Mouse (Mus musculus) kidney, embryonic 15.5 days (tissue): ENCODE results near the gene Pkn2. TPM values are rescaled to one million over a fixed set of nuclear protein-coding genes. Genes with fewer than 3 reads are reported as not detected.

Experiments
- ATAC-seq: fragments of 200-750 bp; cut with Nextera tagmentation; replicated peaks from 2 replicates; pipeline ENCODE4 v1.8.0; 2017; ENCODE audit warnings: moderate TSS enrichment; ENCODE audit not compliant: low FRiP score
- H3K27ac ChIP-seq: fragments of 300-500 bp; sonication (generic); 2 replicates; pipeline ENCODE4 v1.5.1; 2015; ENCODE audit warnings: mild to moderate bottlenecking, inconsistent platforms
- H3K27me3 ChIP-seq: fragments of 300-500 bp; sonication (generic); 2 replicates; pipeline ENCODE4 v1.6.1; 2015; ENCODE audit warnings: inconsistent platforms
- H3K36me3 ChIP-seq: fragments of 300-500 bp; sonication (generic); 2 replicates; pipeline ENCODE4 v1.6.1; 2015; ENCODE audit warnings: inconsistent platforms
- H3K4me1 ChIP-seq: fragments of 300-500 bp; sonication (generic); 2 replicates; pipeline ENCODE4 v1.6.1; 2015; ENCODE audit warnings: inconsistent platforms
- H3K4me2 ChIP-seq: fragments of 300-500 bp; sonication (generic); 2 replicates; pipeline ENCODE4 v1.6.1; 2015; ENCODE audit warnings: moderate library complexity, mild to moderate bottlenecking, inconsistent platforms
- H3K4me3 ChIP-seq: fragments of 300-500 bp; sonication (generic); replicated peaks from 2 replicates; pipeline ENCODE4 v1.5.1; 2015; ENCODE audit warnings: mild to moderate bottlenecking, inconsistent platforms
- H3K9ac ChIP-seq: fragments of 300-500 bp; sonication (generic); 2 replicates; pipeline ENCODE4 v1.6.1; 2015; ENCODE audit warnings: mild to moderate bottlenecking, inconsistent platforms
- H3K9me3 ChIP-seq: fragments of 300-500 bp; sonication (generic); replicated peaks from 2 replicates; pipeline ENCODE4 v1.6.1; 2016; ENCODE audit warnings: inconsistent platforms
- WGBS: fragments of 180-500 bp; shearing (Covaris S2); methylation state at CpG from one replicate; pipeline ENCODE4 v1.1.7; 2015; ENCODE audit warnings: mixed read lengths; 5-methylcytosine and 5-hydroxymethylcytosine counted together
- polyA plus RNA-seq: library from polyadenylated mRNA; unstranded; fragments of >200 nt; fragmentation: Nextera tagmentation; extraction: Ambion mirVana; gene quantifications from 2 replicates; pipeline ENCODE4 v1.2.1, GENCODE M21; 2015

Pkn2 gene
- 46.1 and 51.8 TPM in 2 replicates for polyA plus RNA-seq

DNA sequence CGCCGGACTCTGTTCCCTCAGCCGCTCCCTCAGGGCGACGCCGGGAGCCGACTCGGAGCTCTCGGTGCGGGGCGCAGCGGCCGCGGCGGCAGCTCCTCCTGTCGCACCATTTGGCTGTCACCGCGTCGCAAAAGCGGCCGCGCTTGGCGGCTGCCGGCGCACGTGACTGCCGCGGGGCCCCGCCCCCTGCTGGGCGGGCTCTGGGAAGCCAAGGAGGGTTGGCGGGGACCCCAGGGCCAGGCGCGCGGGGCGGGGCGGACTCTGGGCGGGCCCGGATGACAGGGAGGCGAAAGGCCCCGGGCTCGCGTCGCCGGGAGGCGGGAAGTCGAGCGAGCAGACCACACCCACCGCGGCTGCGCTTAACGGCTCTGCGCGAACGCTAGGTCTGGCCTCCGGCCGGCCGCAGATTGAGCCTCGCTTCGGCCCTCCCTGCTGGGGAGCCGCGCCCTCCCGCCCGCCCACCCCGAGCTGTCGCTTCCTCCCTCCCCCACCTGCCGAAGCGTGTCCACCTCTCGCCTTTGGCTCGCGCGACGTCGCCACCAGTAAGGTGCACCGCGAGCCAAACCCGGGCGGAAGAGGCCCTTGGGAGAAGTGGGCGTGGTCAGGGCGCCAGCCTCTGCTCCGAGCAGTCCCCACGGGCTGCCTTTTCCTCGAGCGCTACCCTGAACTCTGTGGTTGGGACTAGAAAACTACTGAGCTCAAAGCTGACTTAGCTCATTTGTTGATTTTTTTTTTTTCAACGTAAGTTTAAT is at the start of gene Pkn2:
Gene Pkn2 (minus strand): TSS at position 133 of the 752 bp plus-strand sequence.
- whole genome bisulfite sequencing, result under 1% methylated on average over 65 of the region's 84 CpGs
- peak; percentile 99 for ATAC-seq
- H3K4me2 ChIP-seq, result peak within 1 kb of the TSS; percentile 64
- H3K36me3 ChIP-seq, result no peaks in the 10 kb centered on the region
- H3K9me3 ChIP-seq, result no peaks in the 10 kb centered on the region
- peak within 1 kb of the TSS; percentile 97 for H3K27ac ChIP-seq
- peaks cover 10% of the 10 kb centered on the region; the same call in 1 of the 2 replicates for H3K4me1 ChIP-seq
- no peaks in the 10 kb centered on the region for H3K27me3 ChIP-seq
- peak within 1 kb of the TSS; percentile 93 for H3K9ac ChIP-seq
- H3K4me3 ChIP-seq, result peak within 1 kb of the TSS; percentile 100

DNA sequence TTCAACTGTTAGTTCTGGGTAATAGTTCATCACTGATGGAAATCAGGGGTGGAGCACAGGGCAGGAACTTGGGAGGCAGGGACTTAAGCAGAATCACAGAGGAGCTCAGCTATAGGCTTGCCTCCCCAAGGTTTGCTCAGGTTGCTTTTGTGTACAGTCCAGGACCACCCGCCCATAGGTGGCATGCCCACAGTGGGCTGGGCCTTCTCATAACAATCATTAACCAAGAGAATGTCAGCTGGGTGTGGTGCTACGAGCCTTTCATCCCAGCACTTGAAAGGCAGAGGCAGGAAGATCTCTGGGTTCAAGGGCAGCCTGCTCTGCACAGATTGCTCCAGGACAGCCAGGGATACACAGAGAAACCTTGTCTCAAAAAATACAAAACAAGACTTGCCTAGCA is 48.1 kb upstream of the Pkn2 start:
- WGBS, result 73% methylated on average over 2 of the region's 2 CpGs
- Histone ChIP-seq H3K9ac (no peak overlapping the region), H3K4me2 (no peak overlapping the region), H3K4me3 (no peak overlapping the region), H3K9me3 (no peaks in the 10 kb centered on the region), H3K27me3 (no peaks in the 10 kb centered on the region), H3K36me3 (no peaks in the 10 kb centered on the region), H3K4me1 (no peaks in the 10 kb centered on the region), H3K27ac (no peak overlapping the region)
- ATAC-seq, result no peak

DNA sequence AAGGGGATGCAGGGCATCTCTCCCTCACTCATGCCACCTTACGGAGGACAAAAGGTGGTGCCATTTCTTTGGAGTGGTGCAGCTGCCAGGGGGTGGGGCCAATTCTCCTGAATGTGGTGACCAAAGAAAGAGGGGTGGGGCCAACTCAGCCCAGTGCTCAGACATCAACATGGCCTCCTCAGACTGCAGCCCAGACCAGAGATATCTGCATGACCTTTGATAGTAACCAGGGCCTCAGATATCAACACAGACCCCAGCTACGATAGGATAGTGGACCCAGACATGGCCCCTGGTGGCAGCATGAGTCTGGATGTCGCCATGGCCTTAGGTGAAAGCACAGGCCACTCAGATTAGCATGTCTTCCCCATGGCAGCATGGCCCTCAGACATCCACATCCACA is 45.5 kb upstream of the Pkn2 start:
- Histone ChIP-seq H3K4me3 (no peak overlapping the region), H3K4me2 (no peak overlapping the region), H3K27me3 (no peaks in the 10 kb centered on the region), H3K36me3 (no peaks in the 10 kb centered on the region), H3K27ac (no peak overlapping the region), H3K4me1 (no peaks in the 10 kb centered on the region), H3K9ac (no peak overlapping the region), H3K9me3 (no peaks in the 10 kb centered on the region)
- peak; percentile 46; the same call in 1 of the 2 replicates for ATAC-seq
- 88% methylated on average over 3 of the region's 3 CpGs for WGBS

DNA sequence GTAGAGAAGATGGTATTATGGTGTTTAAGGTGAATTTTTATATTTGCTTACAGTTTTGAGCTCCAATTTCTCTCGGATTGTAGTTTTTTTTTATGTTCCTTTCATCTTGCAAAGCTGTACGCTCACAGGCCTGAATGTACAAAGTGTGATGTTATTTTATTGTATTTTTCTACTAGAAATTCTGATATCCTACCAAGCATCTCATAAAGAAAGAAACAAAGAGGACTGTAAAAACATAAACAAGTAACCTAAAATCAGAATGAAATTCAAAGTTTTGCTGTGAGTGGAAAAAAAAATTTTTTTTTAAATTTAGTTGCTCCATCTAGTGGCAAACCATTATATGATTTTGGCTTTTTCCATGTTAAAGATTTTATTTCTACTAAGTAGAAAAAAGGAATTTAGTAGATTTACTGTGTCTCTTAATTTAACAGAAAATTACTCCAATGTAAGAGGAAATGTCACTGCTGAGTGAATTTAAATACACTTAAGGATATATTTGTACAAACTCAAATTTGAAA is 43.1 kb upstream of the Pkn2 start:
- Histone ChIP-seq H3K4me1 (no peaks in the 10 kb centered on the region), H3K4me3 (no peak overlapping the region), H3K27me3 (no peaks in the 10 kb centered on the region), H3K9me3 (no peaks in the 10 kb centered on the region), H3K9ac (no peak overlapping the region), H3K27ac (no peak overlapping the region), H3K4me2 (no peak overlapping the region), H3K36me3 (no peaks in the 10 kb centered on the region)
- 79% methylated on average over 2 of the region's 2 CpGs for WGBS
- no peak for ATAC-seq

DNA sequence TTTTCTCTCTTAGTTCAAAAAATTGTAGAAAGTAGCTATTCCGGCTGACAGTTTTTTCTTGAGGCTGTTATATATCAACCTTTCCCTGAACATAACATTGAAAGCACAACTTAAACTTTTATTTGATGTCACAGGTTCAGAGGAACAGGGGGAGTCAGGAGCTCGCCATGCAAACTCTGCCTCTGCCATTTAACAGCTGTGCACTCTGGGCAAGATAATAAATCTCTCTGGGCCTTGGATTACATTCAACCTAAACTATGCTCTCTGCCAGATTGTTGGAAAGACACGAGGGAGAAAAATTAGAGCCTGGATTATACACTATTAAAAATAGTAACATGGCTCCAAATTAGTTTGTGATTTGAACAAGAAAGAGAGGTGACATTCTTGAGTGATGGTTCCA is 37.3 kb upstream of the Pkn2 start:
- Histone ChIP-seq H3K9me3 (no peaks in the 10 kb centered on the region), H3K27me3 (no peaks in the 10 kb centered on the region), H3K27ac (peak overlapping the region; percentile 86; the same call in 1 of the 2 replicates), H3K4me2 (no peak overlapping the region; the same call in 1 of the 2 replicates), H3K36me3 (no peaks in the 10 kb centered on the region), H3K4me1 (peaks cover 12% of the 10 kb centered on the region), H3K9ac (no peak overlapping the region), H3K4me3 (no peak overlapping the region)
- 23% methylated on average over 3 of the region's 3 CpGs for WGBS
- ATAC-seq, result no peak

DNA sequence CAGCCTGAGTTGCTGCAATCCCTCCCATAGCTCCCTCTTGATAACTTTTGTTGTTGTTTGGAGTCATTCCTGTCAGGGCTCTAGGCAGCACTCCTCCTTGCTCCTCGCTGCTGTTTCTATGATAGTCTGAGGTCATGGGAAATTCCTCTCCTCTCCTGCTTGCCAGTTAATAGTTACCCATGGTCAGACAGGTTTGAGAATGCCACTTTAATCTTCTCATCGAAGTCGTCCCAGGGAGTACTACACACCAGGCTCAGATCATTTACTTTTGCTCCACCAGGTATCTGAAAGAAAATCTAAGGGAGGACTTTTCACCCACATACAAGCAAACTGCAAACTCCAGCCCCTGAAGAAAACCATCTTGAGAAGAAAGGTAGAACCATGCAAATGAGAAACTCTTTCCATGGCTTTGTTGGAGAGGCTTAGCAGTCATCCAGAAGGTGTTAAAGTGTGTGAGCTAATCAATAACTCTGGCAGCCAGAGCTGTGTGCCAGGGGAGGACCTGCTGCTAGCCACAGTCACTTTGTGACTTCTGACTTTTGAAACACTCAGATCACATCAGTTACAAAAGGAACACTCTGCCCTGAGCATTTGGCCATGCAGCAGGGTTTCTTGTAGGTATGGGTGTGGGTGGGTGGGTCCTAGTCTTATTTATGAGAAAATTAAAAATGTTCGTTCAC is 36.1 kb upstream of the Pkn2 start:
- peak overlapping the region; percentile 86 for H3K27ac ChIP-seq
- no peak overlapping the region for H3K4me3 ChIP-seq
- 49% methylated on average over 4 of the region's 4 CpGs for WGBS
- H3K9me3 ChIP-seq, result no peaks in the 10 kb centered on the region
- H3K4me2 ChIP-seq, result peak overlapping the region; percentile 36
- peak; percentile 93 for ATAC-seq
- no peaks in the 10 kb centered on the region for H3K36me3 ChIP-seq
- H3K9ac ChIP-seq, result no peak overlapping the region
- H3K4me1 ChIP-seq, result peaks cover 12% of the 10 kb centered on the region
- no peaks in the 10 kb centered on the region for H3K27me3 ChIP-seq

DNA sequence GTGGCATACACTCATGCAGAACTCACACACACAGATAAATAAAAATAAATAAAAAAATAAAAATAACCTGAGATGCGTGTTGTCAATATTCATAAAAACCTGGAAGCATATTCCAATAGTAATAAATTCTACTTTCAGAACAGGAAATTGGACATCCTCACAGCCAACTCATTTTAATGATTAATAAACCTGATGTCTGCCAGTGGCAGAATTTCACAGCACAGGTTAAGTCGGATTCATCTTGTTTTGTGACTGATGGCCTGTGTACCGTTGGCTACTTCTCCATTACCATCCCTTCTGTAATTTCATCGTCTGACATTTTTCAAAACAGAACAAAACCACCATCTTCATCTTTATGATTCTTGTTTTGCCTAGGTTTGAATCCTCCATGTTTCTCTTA is 35.4 kb upstream of the Pkn2 start:
- peaks cover 12% of the 10 kb centered on the region for H3K4me1 ChIP-seq
- H3K4me2 ChIP-seq, result peak overlapping the region; percentile 36; the same call in 1 of the 2 replicates
- no peak overlapping the region for H3K4me3 ChIP-seq
- H3K27ac ChIP-seq, result peak overlapping the region; percentile 86
- no peak for ATAC-seq
- no peaks in the 10 kb centered on the region for H3K27me3 ChIP-seq
- 75% methylated on average over 4 of the region's 4 CpGs for WGBS
- H3K9ac ChIP-seq, result no peak overlapping the region
- no peaks in the 10 kb centered on the region for H3K9me3 ChIP-seq
- no peaks in the 10 kb centered on the region for H3K36me3 ChIP-seq

DNA sequence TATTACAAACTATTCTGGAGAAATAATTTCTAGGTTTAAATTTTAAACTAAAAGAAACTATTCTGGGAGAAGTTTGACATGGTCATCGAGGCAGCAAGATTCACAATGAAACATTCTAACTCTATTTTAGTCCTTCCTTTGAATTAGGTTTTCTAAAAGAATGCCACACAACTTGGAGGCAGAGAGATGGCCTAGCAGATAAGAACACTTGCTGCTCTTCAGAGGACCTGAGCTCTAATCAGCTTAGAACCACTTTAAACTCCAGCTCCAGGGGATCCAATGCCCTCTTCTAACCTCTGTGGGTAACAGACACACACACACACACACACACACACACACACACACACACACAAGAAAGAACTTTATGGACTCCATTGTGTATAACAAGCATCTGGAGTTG is 31.5 kb upstream of the Pkn2 start:
- 76% methylated on average over 1 of the region's 1 CpGs for WGBS
- ATAC-seq, result no peak
- Histone ChIP-seq H3K9ac (no peak overlapping the region), H3K27me3 (no peaks in the 10 kb centered on the region), H3K9me3 (no peaks in the 10 kb centered on the region), H3K4me1 (peaks cover 6% of the 10 kb centered on the region), H3K4me3 (no peak overlapping the region), H3K27ac (no peak overlapping the region), H3K36me3 (no peaks in the 10 kb centered on the region), H3K4me2 (no peak overlapping the region)

DNA sequence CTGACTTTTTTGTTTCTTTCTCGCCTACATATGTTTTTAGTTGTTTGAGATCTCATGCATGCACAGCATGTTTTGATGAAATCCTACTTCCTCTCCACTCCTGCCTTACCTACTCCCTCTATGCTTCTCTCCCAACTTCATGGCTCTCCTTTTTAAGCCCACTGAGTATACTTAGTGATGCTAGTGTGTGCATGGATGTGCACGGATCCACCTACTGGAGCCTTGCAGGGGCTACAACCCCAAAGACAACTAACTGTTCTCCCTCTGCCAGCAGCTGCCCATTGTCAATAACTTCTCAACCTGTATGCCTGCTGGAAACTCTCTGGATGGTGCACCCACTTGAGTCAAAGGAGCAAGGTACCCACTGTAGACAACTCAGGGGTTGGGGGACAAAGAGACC is 17.9 kb upstream of the Pkn2 start:
- no peaks in the 10 kb centered on the region for H3K27me3 ChIP-seq
- no peaks in the 10 kb centered on the region for H3K36me3 ChIP-seq
- no peak overlapping the region for H3K4me3 ChIP-seq
- no peak overlapping the region for H3K4me2 ChIP-seq
- no peaks in the 10 kb centered on the region for H3K9me3 ChIP-seq
- WGBS, result 92% methylated on average over 2 of the region's 2 CpGs
- no peak overlapping the region for H3K9ac ChIP-seq
- H3K4me1 ChIP-seq, result no peaks in the 10 kb centered on the region
- H3K27ac ChIP-seq, result no peak overlapping the region
- ATAC-seq, result no peak

DNA sequence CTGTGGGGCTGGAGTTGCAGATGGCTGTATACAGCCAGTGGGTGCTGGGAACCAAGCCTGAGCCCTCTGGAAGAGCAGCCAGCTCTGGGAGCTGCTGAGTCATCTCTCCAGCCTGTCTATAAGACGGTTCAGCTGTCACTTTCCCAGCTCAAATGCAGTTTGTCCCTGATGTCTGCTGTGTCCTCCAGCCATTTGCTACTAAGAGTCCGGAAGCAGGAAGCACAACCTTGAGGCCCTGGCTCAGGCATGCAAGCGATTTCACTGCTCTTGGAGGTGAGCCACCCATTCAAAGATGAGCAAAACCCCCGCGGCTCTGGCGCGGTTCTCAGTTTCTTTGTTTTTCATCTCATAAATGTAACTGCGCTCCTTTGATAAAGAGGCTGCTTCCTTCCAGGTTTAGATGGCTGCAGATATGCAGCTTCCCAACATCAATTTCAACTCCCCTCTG is 17.2 kb upstream of the Pkn2 start:
- no peak for ATAC-seq
- H3K36me3 ChIP-seq, result no peaks in the 10 kb centered on the region
- H3K27me3 ChIP-seq, result no peaks in the 10 kb centered on the region
- no peak overlapping the region for H3K4me2 ChIP-seq
- H3K9ac ChIP-seq, result no peak overlapping the region
- no peak overlapping the region for H3K4me3 ChIP-seq
- no peak overlapping the region for H3K27ac ChIP-seq
- H3K4me1 ChIP-seq, result no peaks in the 10 kb centered on the region
- WGBS, result 74% methylated on average over 8 of the region's 8 CpGs
- H3K9me3 ChIP-seq, result no peaks in the 10 kb centered on the region

DNA sequence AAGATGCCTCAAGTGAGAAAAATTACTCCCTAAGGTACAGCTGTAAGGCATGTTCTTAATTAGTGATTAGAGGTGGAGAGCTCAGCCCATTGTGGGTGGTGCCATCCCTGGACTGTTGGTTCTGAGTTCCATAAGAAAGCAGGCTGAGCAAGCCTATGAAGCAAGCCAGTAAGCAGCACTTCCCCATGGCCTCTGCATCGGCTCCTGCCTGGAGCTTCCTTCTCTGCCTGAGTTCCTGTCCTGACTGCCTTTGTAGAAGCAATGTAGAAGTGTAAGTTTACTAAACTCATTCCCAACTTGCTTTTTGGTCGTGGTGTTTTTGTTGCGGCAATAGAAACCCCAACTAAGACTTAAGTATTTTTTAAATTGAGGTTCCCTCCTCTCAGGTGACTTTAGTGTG is 8.6 kb upstream of the Pkn2 start:
- Histone ChIP-seq H3K36me3 (no peaks in the 10 kb centered on the region), H3K9ac (no peak overlapping the region), H3K4me3 (no peak overlapping the region), H3K9me3 (no peaks in the 10 kb centered on the region), H3K27me3 (no peaks in the 10 kb centered on the region), H3K4me2 (no peak overlapping the region), H3K27ac (no peak overlapping the region), H3K4me1 (no peaks in the 10 kb centered on the region)
- 85% methylated on average over 3 of the region's 3 CpGs for WGBS
- no peak for ATAC-seq

DNA sequence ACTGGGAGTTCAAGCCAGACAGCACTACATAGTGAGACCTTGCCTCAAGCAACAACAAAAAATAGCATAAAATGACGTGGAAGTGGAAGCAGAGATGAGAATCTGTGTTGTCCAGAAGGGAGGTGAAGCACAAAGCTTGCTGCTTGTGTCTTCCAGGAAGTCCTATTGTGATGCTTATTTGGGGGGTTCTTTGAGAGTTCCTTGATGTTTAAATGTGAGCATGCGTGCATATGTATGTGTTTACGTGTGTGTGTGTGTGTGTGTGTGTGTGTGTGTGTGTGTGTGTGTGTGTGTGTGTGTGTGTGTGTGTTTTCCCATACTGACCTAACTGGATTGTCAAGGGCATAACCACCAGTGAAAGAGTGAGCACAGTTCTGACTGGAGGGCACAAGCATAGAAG is 5.2 kb upstream of the Pkn2 start:
- 77% methylated on average over 3 of the region's 3 CpGs for WGBS
- no peak for ATAC-seq
- H3K4me1 ChIP-seq, result peaks cover 7% of the 10 kb centered on the region; the same call in 1 of the 2 replicates
- no peaks in the 10 kb centered on the region for H3K27me3 ChIP-seq
- no peak overlapping the region for H3K4me3 ChIP-seq
- H3K36me3 ChIP-seq, result no peaks in the 10 kb centered on the region
- no peaks in the 10 kb centered on the region for H3K9me3 ChIP-seq
- no peak overlapping the region for H3K9ac ChIP-seq
- no peak overlapping the region for H3K4me2 ChIP-seq
- H3K27ac ChIP-seq, result no peak overlapping the region
